Mouse (Mus musculus) Muller cell, postnatal 12 days (primary cell): ENCODE results near the gene Csf2rb.

ENCODE experiments used
- DNase-seq: peaks from one replicate; pipeline ENCODE4 v3.0.0-alpha.2; 2015; ENCODE audit errors: inconsistent ontology term

Csf2rb gene

DNA sequence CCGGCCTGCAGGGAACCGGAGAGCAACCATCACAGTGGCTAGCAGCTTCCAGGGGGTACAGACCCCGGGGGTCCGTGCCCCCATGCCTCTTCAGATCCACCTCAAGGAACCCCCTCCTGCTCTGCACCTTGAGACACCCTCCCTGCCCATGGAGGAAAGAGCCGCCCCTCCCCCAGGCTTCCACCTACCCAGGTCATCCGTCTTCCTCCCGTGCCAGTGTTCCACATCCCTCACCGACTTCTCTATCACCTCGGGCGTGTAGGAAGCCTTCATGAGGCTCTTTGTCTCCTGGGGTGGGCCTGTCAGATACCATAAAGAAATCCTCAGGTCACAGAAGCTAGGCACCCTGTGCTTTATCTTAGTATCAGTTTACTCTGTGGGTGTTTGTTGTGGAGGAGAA is 53.0 kb downstream of the Csf2rb start:
- no peak for DNase-seq

DNA sequence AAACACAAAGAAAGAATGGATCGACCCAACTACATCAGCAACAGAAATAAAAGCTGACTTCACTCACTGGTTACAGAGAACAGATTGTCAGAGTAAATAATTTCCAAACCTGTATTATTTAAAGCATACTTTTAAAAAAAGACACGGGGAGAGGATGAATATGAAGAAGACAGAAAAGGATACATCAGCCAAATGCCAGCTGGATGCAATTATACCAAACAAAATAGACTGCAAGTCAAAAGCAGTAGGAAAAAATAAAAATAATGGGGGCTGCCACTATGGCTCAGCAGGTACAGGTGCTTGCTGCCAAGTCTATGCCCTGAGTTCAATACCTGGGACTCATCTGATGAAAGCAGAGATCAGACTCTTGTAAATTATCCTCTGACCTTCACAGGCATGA is 54.7 kb downstream of the Csf2rb start:
- no peak for DNase-seq

DNA sequence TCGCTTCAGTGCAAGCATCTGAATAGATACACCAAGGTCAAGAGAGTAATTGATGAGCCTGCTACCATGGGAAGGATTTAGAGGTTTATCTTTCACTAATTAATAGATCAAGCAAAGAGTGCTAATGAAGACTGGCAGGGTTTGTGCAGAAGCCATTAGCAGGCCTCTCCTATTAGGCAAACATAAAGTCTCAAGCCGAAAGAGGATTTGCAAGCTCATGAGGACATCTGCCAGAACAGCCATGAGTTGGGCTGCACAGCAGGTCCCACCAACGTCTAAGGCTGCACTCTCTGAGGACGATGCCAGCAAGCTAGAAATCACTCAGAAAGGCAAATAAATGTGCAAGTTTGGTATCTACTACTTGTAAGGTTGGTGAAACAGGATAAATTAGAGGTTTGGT is 55.2 kb downstream of the Csf2rb start:
- DNase-seq = peak; percentile 63

DNA sequence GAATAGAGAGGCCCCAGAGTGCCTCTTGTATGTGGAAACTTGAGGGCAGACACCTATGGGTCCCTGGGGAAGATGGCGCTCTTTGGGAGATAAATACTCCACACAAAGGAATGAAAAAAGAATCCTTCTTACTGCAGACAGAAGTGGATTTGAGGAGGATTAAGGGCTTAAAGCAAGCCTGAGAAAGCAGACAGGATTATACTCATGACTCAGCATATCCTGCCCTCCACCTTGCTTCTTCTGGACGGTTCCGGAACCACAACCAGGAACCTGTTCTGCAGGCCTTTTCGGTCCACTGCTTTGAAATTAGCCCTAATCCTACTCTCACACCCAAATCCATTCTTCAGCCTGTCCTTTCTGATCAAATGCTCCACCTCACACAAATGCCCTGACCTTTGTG is 56.6 kb downstream of the Csf2rb start:
- DNase-seq = no peak

DNA sequence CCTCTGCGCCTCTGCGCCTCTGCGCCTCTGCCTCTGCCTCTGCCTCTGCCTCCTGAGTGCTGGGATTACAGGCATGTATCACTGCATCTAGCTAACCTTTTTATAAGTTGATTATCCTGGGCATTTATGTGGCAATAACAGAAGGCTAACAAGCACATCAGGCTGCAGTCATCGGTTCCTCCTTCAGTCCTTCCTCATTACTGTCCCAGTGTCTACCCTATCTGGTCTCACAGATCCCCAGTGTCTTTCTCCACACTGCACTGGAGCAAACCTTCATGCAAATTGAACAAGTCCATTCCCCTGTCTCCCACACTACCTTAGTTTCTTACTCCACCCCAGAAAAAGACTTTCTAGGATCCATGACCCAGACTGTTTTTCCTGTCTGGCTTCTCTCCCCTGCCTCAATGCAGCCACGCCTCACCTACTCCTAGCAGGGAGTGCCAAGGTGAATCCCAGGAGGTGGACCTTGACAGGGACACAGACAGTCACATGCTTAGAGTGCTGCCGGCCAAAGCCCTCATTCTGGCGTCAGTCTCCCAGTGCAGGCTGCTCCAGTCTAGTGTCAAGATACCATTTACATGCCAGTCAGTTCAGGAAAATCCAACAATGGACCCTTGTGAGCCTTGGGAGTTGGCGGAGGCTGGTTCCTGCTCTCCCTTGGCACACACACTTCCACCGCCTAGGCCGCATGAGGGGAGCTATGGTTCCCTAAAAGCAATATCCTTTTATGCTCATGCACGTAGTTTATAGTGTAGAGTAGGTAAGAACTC is 58.1 kb downstream of the Csf2rb start:
- DNase-seq = peak; percentile 89

DNA sequence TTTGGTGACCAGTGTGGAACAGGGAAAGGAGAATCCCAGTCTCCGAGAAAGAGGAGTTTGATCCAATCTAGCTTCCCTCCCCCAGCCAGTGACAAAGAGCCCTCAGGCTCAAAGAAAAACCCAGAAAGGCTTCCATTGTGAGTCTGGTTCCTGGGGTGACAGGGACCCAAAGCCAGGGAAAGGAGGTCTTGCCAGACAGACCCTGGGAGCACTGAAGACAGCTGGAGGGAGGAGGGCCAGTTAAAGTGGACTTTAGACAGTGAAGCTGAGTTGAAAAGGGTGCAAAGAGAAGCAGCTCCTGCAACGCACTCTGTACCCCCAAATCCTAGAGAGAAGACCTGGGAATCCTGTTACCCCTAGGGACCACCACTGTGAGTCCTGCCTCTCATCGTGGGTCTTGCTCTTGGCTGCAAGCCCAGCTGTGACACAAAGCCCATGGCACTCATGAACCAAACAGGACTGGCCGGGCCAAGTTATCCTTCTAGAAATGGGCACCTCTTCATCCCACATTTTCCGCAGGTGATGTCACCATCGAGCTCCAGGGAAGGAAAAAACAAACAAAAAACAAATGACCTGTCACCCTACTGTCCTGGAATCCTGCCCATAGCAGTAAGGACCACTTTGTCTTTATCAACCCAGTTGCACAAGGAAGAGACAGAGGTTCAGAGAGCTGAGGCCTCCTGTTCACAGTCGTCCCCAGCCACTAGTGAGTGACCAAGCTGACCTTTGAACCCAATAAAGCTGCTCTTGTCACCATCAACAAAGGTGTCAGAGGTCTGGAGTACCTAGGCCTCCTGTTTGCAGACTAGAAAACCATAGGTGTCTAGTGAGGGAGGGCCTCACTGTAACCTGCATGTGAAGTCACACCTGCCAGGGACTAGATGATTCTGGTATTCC is 58.9 kb downstream of the Csf2rb start:
- peak; percentile 80 for DNase-seq

DNA sequence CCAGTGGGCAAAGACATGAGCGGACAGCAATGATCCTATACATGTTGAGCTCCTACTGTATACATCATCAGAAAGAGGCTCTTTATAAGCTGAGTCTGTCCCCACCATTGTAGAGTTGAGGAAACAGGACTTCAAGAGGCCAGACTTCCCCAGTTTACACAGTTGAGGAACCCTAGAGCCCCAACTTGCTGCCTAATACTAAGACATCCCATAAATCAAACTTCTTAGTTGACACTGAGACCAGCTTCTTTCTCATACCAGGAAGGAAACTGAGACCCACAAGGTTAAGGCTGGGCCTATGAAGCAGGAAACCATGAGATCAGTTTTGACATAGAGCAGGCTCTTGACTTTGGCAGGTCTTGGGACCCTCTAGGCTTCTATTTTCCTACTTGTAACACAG is 60.0 kb downstream of the Csf2rb start:
- DNase-seq = no peak

DNA sequence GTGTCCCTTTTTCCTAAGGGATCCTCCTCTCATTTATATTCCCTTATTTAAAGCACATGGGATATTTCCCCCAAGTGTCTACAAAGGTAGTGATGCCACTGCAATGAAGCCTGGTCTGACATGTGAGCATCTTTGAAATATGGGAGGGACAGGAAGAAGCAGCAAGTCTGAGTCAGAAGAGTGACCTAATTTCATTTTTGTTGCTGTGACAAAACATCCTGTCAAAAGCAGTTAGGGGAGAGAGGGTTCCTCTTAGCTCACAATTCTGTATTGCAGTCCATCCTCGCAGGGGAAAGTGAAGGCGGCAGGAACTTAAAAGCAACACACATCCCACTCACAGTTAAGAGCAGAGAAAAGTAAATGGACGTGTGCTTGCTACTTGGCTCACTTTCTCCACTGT is 65.3 kb downstream of the Csf2rb start:
- peak; percentile 56 for DNase-seq

DNA sequence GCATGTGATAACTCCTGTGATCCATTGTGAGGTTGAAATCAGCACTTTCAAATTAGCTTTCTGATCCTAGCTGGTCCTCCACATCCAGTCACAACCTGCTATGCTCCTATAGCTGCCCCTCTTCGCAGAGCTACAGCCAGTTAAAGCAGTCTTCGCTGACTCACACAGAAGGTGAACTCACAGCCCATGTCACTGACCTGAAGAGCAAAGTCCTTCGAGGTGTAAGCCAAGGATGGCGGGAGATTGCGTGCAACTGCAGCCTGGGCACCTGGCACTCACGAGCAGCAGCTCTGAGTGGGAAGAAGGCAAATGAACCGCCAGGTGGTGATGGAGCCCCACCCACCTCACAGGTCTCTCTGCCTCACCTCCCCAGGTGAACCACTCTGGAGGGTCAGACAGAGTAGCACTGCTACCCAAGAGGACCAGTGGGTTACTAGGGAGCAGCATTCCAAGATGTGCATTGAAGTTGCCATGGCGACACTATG is 70.0 kb downstream of the Csf2rb start, which contains the start of gene Tex33:
TSS of gene Tex33 (minus strand) at position 435 of the 485 bp plus-strand sequence.
- no peak for DNase-seq

DNA sequence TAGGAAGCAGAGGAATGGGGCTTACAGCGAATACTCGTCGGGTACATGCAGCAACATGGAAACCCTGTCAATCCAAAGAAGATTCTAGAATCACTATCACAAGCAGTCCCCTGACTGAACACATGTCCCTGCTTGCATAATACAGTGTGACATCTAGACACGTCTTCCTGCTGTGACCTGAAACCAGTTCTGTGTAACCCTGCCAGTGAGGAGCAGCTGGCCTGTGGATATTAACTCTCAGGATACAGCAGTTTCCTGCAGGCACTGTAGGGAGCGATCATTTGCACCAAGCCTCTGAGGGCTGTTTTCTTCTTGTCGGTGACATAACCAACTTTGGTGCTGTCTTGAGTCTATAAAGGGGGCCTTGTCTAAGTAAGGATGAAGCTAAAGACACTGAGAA is 75.8 kb downstream of the Csf2rb start:
- DNase-seq = peak; percentile 12

DNA sequence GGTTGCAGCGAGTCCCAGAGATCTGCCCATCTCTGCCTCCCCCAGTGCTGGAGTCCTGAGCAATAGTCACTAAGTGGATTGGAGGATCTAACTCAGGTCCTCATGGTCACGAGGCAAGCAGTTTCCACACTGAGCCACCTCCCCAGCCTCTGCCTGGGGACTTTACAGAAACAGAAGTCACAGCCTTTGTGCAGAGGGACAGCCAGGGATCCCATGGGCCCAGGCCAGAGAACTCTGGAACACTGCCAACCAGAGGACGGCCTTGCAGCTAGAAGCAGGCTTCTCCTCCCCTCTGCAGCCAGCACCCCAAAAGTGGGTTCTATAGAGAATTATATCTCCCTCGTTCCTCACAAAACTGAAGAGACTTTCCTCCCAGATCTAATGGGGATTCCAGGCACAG is 76.4 kb downstream of the Csf2rb start:
- DNase-seq = peak; percentile 46

DNA sequence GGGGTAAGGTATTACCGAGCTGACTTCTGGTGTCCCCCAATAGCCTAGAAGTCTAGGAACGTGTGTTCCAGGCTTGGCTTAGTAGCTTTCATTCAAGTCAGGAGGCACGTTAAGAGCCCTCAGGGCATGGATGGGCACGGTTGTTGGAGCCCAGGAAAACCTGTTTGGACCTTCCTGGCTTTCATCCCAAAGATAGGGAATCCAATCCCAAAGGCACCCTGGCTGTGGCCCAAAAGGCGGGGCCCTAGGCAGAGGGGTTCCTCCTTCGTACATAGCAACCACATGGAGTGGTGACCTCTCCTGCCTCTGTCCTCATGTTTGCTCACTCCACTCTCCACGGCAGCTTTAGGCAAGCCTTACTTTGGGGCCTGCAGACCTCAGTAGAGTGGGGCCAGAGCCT is 76.9 kb downstream of the Csf2rb start:
- no peak for DNase-seq

DNA sequence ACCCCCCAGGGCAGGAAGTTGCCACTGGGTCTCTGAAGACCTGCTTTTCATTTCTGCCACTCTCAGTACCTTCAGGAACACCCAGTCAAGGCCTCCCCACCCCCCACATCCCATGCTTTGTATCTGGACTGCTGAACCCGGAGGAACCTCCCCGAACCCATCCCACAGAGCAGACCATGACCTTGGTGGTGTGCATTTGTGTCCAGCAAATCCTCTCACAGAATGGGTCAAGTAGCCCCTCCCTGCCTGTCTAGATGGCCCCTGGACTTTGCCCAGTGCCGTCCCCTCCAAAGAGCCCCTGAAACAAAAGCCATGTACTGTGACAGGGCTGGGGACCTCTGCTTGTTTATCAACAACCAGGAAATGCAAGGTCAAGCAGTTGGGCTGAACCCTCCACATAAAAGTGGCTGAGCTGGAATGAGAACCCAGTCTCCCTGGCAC is 77.8 kb downstream of the Csf2rb start:
- peak; percentile 18 for DNase-seq
